Mouse (Mus musculus): ENCODE data around the gene Phactr2. TPM values are rescaled to one million over a fixed set of nuclear protein-coding genes. Genes with fewer than 3 reads are reported as not detected.

The Phactr2 gene
- total and polyA plus RNA-seq, 3 experiments: not detected

GRCm38 (mm10) chr10:13184170-13184766 lies 289.9 kb downstream of the Phactr2 start (continued):
- no peak; the same call in 1 of the 2 replicates for TF ChIP-seq ELF1 (IDR thresholded peaks at IDR 0.05; ENCODE audit: low read depth, low read length)
- no peak for TF ChIP-seq ZNF384 (IDR thresholded peaks at IDR 0.05; ENCODE audit: low read depth, low read length)
- no peak for TF ChIP-seq USF1 (IDR thresholded peaks at IDR 0.05; ENCODE audit: low read depth, low read length)
- TF ChIP-seq UBTF (IDR thresholded peaks at IDR 0.05; ENCODE audit: borderline replicate concordance, insufficient read depth, low read depth, low read length): no peak
- 0 out of 2 replicates have a peak, but pooled peaks have one; percentile 24 for TF ChIP-seq MAX (IDR thresholded peaks at IDR 0.05; ENCODE audit: low read length)
- peak; percentile 38; the same call in 1 of the 2 replicates for TF ChIP-seq MYC (IDR thresholded peaks at IDR 0.05; ENCODE audit: low read depth, low read length)
- no peak for TF ChIP-seq CHD1 (IDR thresholded peaks at IDR 0.05; ENCODE audit: low read depth, low read length)
- 0 out of 2 replicates have a peak, but pooled peaks have one; percentile 42 for TF ChIP-seq TCF12 (IDR thresholded peaks at IDR 0.05; ENCODE audit: low read depth, low read length)
- TF ChIP-seq POLR2AphosphoS2 (IDR thresholded peaks at IDR 0.05; ENCODE audit: low read length): no peak
- TF ChIP-seq JUND (IDR thresholded peaks at IDR 0.05; ENCODE audit: low read depth, low read length): no peak

- H3K9me3 ChIP-seq (replicated peaks; ENCODE audit: insufficient read depth, low read length): no peaks in the 10 kb centered on the region
- no peaks in the 10 kb centered on the region for H3K27me3 ChIP-seq (ENCODE audit: control insufficient read depth in 1 of 2, insufficient read depth in 2 of 2, low read length in 2 of 2)
- H3K27ac ChIP-seq (ENCODE audit: control insufficient read depth, low read depth, low read length): no peak overlapping the region
- H3K4me3 ChIP-seq (ENCODE audit: control insufficient read depth in 1 of 2, insufficient read depth in 1 of 2, low read depth in 2 of 2, low read length in 2 of 2): no peak overlapping the region
- TF ChIP-seq TAL1 (IDR thresholded peaks at IDR 0.05; ENCODE audit: low read length): no peak
- no peak for TF ChIP-seq MEF2A (IDR thresholded peaks at IDR 0.05; ENCODE audit: extremely low read depth, insufficient replicate concordance, low read depth, low read length, poor library complexity, severe bottlenecking)
- peaks cover 9 to 12% of the 10 kb centered on the region in 2 experiments for H3K4me1 ChIP-seq (ENCODE audit: control insufficient read depth in 1 of 2, insufficient read depth in 2 of 2, low read length in 2 of 2)
- peaks cover 14 to 30% of the 10 kb centered on the region in 2 experiments for H3K36me3 ChIP-seq (ENCODE audit: control insufficient read depth in 1 of 2, insufficient read depth in 2 of 2, low read length in 2 of 2)
- no peak for DNase-seq (ENCODE audit: low read depth, low spot score)
- H3K9ac ChIP-seq (ENCODE audit: control insufficient read depth, low read depth, low read length, poor library complexity, severe bottlenecking): no peak overlapping the region
- H3K79me2 ChIP-seq (ENCODE audit: control insufficient read depth, insufficient read depth, low read length, poor library complexity): no peaks in the 10 kb centered on the region
Measured at GRCm38 (mm10) chr10:13180211-13180610, 294.0 kb downstream of the Phactr2 start.

- Histone ChIP-seq H3K9ac (ENCODE audit: control insufficient read depth, low read depth, low read length, poor library complexity, severe bottlenecking) (no peak within 1 kb of the TSS), H3K79me2 (ENCODE audit: control insufficient read depth, insufficient read depth, low read length, poor library complexity) (no peaks in the 10 kb centered on the region), H3K27me3 (ENCODE audit: control insufficient read depth in 1 of 2, insufficient read depth in 2 of 2, low read length in 2 of 2) (no peaks in the 10 kb centered on the region), H3K9me3 (replicated peaks; ENCODE audit: insufficient read depth, low read length) (no peaks in the 10 kb centered on the region), H3K36me3 (ENCODE audit: control insufficient read depth in 1 of 2, insufficient read depth in 2 of 2, low read length in 2 of 2) (peaks cover 0 to 25% of the 10 kb centered on the region in 2 experiments; a peak in 2 of 4 replicates), H3K27ac (ENCODE audit: control insufficient read depth, low read depth, low read length) (no peak within 1 kb of the TSS), H3K4me3 (ENCODE audit: control insufficient read depth in 1 of 2, insufficient read depth in 1 of 2, low read depth in 2 of 2, low read length in 2 of 2) (no peak within 1 kb of the TSS), H3K4me1 (ENCODE audit: control insufficient read depth in 1 of 2, insufficient read depth in 2 of 2, low read length in 2 of 2) (no peaks in the 10 kb centered on the region)
- TF ChIP-seq MAX (IDR thresholded peaks at IDR 0.05; ENCODE audit: low read length): no peak
- no peak for TF ChIP-seq TBP (IDR thresholded peaks at IDR 0.05; ENCODE audit: low read depth, low read length)
- no peak for TF ChIP-seq NRF1 (IDR thresholded peaks at IDR 0.05; ENCODE audit: insufficient read depth, low read depth, low read length, poor library complexity, severe bottlenecking)
- no peak for TF ChIP-seq MYB (IDR thresholded peaks at IDR 0.05; ENCODE audit: low read depth, low read length)
- no peak for TF ChIP-seq USF2 (IDR thresholded peaks at IDR 0.05; ENCODE audit: borderline replicate concordance in 1 of 2, insufficient read depth in 1 of 2, low read depth in 1 of 2, low read length in 2 of 2)
- TF ChIP-seq ZKSCAN1 (IDR thresholded peaks at IDR 0.05; ENCODE audit: low read depth, low read length): no peak
- no peak for TF ChIP-seq ELF1 (IDR thresholded peaks at IDR 0.05; ENCODE audit: low read depth, low read length)
- TF ChIP-seq POLR2A (IDR thresholded peaks at IDR 0.05; ENCODE audit: control insufficient read depth in 1 of 2, insufficient read depth in 1 of 2, low read depth in 1 of 2, low read length in 2 of 2, poor library complexity in 1 of 2): no peak
- TF ChIP-seq ZNF384 (IDR thresholded peaks at IDR 0.05; ENCODE audit: low read depth, low read length): no peak
- TF ChIP-seq ETS1 (IDR thresholded peaks at IDR 0.05; ENCODE audit: low read depth, low read length): no peak
- TF ChIP-seq UBTF (IDR thresholded peaks at IDR 0.05; ENCODE audit: borderline replicate concordance, insufficient read depth, low read depth, low read length): no peak
- no peak for TF ChIP-seq SMC3 (IDR thresholded peaks at IDR 0.05; ENCODE audit: low read depth, low read length)
- no peak for TF ChIP-seq KAT2A (conservative IDR thresholded peaks at IDR 0.05; ENCODE audit: low read depth, low read length)
- no peak for TF ChIP-seq NELFE (IDR thresholded peaks at IDR 0.05; ENCODE audit: low read depth, low read length)
- no peak for DNase-seq (ENCODE audit: low read depth, low spot score)
Measured at GRCm38 (mm10) chr10:13177973-13178624, 296.1 kb downstream of the Phactr2 start, which contains the start of gene Zc2hc1b. Gene Zc2hc1b (minus strand): TSS chr10:13178023.
